Mouse (Mus musculus) c-Kit-negative CD71-positive TER-119-positive erythroid progenitor cells, embryonic 14.5 days (primary cell): ENCODE results near the gene Zfhx3.
A peak's percentile ranks its signal among the peaks of the same experiment; 100 is the strongest.

ENCODE experiments used
- DNase-seq: peaks from one replicate; pipeline ENCODE4 v3.0.0-alpha.2; 2013; ENCODE audit warnings: low read depth, low spot score

Zfhx3 gene

GRCm38 (mm10) chr8:108743238-108743637 is 800.8 kb downstream of the Zfhx3 start:
- DNase-seq = no peak

GRCm38 (mm10) chr8:108745551-108745950 is 803.1 kb downstream of the Zfhx3 start:
- no peak for DNase-seq

- DNase-seq = no peak
Observed at GRCm38 (mm10) chr8:108748095-108748494, 805.7 kb downstream of the Zfhx3 start.

- no peak for DNase-seq
Observed at GRCm38 (mm10) chr8:108748851-108749376, 806.5 kb downstream of the Zfhx3 start.

- DNase-seq = no peak
Observed at GRCm38 (mm10) chr8:108750806-108751205, 808.4 kb downstream of the Zfhx3 start.

- DNase-seq = no peak
Observed at GRCm38 (mm10) chr8:108754556-108754955, 812.1 kb downstream of the Zfhx3 start.

GRCm38 (mm10) chr8:108755400-108756325 is 813.2 kb downstream of the Zfhx3 start:
- DNase-seq = no peak

GRCm38 (mm10) chr8:108759511-108760330 is 817.3 kb downstream of the Zfhx3 start:
- DNase-seq = peak; percentile 13

- DNase-seq = no peak
Observed at GRCm38 (mm10) chr8:108760745-108761144, 818.3 kb downstream of the Zfhx3 start.

- DNase-seq = no peak
Observed at GRCm38 (mm10) chr8:108762567-108762966, 820.1 kb downstream of the Zfhx3 start.

- no peak for DNase-seq
Observed at GRCm38 (mm10) chr8:108764403-108765194, 822.2 kb downstream of the Zfhx3 start.

GRCm38 (mm10) chr8:108766102-108766501 is 823.7 kb downstream of the Zfhx3 start:
- no peak for DNase-seq

- DNase-seq = no peak
Observed at GRCm38 (mm10) chr8:108768051-108768450, 825.6 kb downstream of the Zfhx3 start.

GRCm38 (mm10) chr8:108770334-108770733 is 827.9 kb downstream of the Zfhx3 start:
- no peak for DNase-seq

- DNase-seq = no peak
Observed at GRCm38 (mm10) chr8:108773436-108773835, 831.0 kb downstream of the Zfhx3 start.

GRCm38 (mm10) chr8:108778063-108778462 is 835.6 kb downstream of the Zfhx3 start:
- no peak for DNase-seq

GRCm38 (mm10) chr8:108778551-108778950 is 836.1 kb downstream of the Zfhx3 start:
- DNase-seq = no peak

- no peak for DNase-seq
Observed at GRCm38 (mm10) chr8:108780766-108781165, 838.3 kb downstream of the Zfhx3 start.

- no peak for DNase-seq
Observed at GRCm38 (mm10) chr8:108781192-108781591, 838.7 kb downstream of the Zfhx3 start.

GRCm38 (mm10) chr8:108783155-108783554 is 840.7 kb downstream of the Zfhx3 start:
- no peak for DNase-seq

GRCm38 (mm10) chr8:108788156-108788761 is 845.8 kb downstream of the Zfhx3 start:
- DNase-seq = no peak
